Mouse (Mus musculus): ENCODE measurements at regions not wholly inside any gene's neighbourhood (a gene's known extent, or its start where the extent isn't known, plus 50 kb on each side); places are given as distances from the start of the nearest gene placed in this dataset.

DNA sequence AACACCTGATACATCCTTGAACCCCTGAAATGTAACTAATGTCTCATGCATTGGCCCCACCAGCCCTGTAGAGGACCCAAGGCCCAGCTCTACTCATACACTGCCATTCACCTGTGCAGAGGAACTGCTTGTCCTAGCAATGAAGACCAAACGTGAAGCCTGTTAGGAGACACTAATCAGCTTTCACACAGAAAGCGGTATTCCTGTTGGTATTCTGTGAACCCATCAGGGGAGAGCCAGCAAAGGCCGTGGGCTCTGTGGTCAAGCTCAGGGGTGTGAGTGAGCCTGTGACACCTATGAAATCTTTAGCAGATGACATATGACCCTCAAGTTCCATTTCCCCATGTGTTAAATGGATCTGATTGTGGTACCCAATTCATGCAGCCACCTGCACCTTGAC lies 73.3 kb upstream of the Irx6 start:
- TF ChIP-seq CTCF (IDR thresholded peaks at IDR 0.05), result no peak
- no peak for ATAC-seq

DNA sequence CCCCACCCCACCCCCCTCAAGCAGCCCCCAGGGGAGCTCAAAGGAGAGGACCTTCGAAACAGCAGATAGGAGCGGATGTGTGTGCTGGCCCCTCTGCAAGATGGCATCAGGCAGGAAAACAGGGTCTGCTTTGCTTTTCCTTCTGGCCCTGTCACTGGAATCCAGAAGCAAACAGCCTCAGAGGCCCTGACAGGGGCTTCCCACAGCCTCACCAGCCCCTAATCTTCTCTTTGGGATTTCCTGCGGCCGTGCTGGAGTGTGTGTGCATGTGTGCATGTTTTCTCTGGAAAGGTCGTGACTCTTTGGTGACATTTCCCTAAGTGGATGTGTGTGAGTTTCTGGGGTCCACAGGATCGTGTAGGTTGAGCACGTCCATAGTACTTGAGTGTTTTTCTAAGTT lies 71.1 kb upstream of the Irx6 start:
- ChIA-PET CTCF (no interaction called here), POLR2A (no interaction called here)
- DNase-seq (ENCODE audit: low read depth, low spot score) (no peak), ATAC-seq (no peak)
- no peak for TF ChIP-seq CTCF (IDR thresholded peaks at IDR 0.05)
- peaks cover 18% of the 10 kb centered on the region for H3K27me3 ChIP-seq
- in situ Hi-C loops (cut with MboI; ENCODE audit: low pct_unique_long_range_greater_than_20kb), result loop anchor here (25.0 kb wide), 2 partner anchors 816 to 1066 kb away; no protein-coding TSS in a partner anchor

More for the DNA sequence above, 73.3 kb upstream of the Irx6 start:
- in situ Hi-C loops (cut with MboI; ENCODE audit: low pct_unique_long_range_greater_than_20kb), result loop anchor here (25.0 kb wide), 2 partner anchors 813 to 1063 kb away; no protein-coding TSS in a partner anchor
- no peak for DNase-seq (ENCODE audit: low read depth, low spot score)
- CTCF ChIA-PET, result no interaction called here
- POLR2A ChIA-PET, result no interaction called here
- H3K27me3 ChIP-seq, result peaks cover 25% of the 10 kb centered on the region

DNA sequence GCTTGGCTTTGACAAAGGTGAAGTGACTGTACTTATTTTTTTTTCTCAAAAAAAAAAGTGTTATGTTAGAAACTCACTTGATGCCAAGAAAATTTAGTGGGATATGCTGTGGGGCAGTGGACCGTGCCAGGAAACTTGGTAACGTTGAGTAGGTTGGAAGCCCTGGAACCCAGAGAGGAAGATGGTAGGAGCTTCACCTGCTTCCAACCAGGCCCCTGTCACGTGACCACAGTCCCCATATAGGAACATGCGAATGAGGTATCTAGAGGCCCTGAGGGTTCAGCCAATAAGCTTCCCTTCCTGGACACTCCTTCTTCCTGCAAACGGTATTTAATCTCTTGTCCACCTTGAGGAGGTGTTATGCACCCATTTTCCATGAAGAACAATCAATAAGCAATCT lies 68.5 kb upstream of the Irx6 start:
- no peaks in the 10 kb centered on the region for H3K27me3 ChIP-seq
- ChIA-PET CTCF (no interaction called here), POLR2A (no interaction called here)
- TF ChIP-seq CTCF (IDR thresholded peaks at IDR 0.05), result no peak
- ATAC-seq, result no peak
- in situ Hi-C loops (cut with MboI; ENCODE audit: low pct_unique_long_range_greater_than_20kb), result loop anchor here (25.0 kb wide), 2 partner anchors 818 to 1068 kb away; no protein-coding TSS in a partner anchor
- DNase-seq (ENCODE audit: low read depth, low spot score), result no peak

DNA sequence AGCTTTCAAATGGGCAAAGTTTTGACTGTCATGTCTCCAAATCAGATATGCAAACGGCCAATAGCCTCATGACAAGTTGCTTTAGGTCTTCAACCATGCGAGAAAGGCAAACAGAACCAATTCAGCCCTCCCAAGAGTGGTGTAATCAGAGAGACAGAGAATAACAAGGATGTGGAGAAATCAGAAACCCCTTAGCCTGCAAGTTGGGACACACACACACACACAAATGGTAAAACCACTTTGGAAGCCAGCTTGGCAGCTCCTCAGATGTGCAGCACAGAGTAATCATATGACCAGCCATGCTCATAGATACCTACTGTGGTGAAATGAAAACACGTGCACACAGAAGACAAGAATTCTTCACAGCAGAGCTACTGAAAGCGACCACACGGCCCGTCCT lies 66.5 kb upstream of the Irx6 start:
- in situ Hi-C loops (cut with MboI; ENCODE audit: low pct_unique_long_range_greater_than_20kb), result loop anchor here (25.0 kb wide), 2 partner anchors 820 to 1070 kb away; no protein-coding TSS in a partner anchor
- no peaks in the 10 kb centered on the region for H3K27me3 ChIP-seq
- ChIA-PET CTCF (interaction anchor here (0.9 to 1.0 kb wide), 2 partner anchors 9 to 27 kb away, joined by 3 read pairs; no protein-coding TSS in a partner anchor), POLR2A (no interaction called here)
- ATAC-seq, result no peak
- no peak for TF ChIP-seq CTCF (IDR thresholded peaks at IDR 0.05)
- DNase-seq (ENCODE audit: low read depth, low spot score), result no peak

DNA sequence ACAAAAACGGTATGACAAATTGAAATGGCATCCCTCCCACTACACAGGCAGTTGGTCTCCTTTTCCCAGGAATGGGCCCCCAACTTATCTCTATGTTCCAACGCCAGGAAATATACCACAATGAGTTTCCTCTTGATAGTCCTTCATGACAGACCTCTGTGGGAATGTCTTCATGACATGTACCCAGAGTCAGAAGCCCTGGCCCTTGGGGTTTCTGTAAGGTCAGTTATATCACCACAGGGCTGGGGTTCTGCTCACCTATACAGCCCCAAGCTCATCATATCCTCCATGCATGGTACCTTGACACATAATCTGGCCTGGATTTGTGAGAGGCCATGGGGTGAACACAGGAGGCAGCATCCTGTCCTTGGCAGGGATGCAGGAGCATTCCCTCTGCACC lies 64.2 kb upstream of the Irx6 start:
- no peaks in the 10 kb centered on the region for H3K27me3 ChIP-seq
- in situ Hi-C loops (cut with MboI; ENCODE audit: low pct_unique_long_range_greater_than_20kb), result loop anchor here (5.0 to 25.0 kb wide), 4 partner anchors 253 to 1235 kb away; partner anchors contain the start of gene Irx5
- ATAC-seq (no peak), DNase-seq (ENCODE audit: low read depth, low spot score) (no peak)
- no peak for TF ChIP-seq CTCF (IDR thresholded peaks at IDR 0.05)
- POLR2A ChIA-PET, result no interaction called here
- CTCF ChIA-PET, result no interaction called here

DNA sequence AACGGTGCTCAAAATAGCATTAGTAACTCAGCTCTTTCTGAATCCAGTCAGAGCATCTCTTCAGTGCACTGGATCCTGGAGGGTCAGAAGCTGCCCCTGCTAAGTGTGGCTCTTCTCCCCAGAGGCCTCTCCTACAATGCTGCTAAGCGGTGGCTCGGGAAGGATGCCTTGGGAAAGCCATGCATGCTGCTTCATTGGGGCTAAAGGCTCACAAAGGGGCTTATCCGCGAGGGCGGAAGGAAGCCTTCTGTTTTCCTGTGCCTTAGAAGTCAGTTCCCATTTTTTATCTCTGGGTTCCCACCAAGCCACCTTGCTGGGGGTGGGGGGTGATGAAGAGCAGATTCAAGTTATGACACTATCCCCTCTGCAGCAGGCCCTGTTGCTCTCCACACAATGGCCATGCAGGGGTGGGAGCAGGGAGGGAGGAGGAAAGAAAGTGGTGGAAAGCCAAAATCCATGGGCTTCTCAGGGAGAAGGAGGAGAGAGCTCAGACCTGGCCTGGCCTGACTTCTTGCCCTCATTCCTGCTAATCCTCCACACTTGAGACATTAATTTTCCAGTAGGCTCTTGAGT lies 63.5 kb upstream of the Irx6 start:
- no peak for TF ChIP-seq CTCF (IDR thresholded peaks at IDR 0.05)
- ATAC-seq (no peak), DNase-seq (ENCODE audit: low read depth, low spot score) (no peak)
- CTCF ChIA-PET, result no interaction called here
- in situ Hi-C loops (cut with MboI; ENCODE audit: low pct_unique_long_range_greater_than_20kb), result loop anchor here (5.0 to 25.0 kb wide), 4 partner anchors 253 to 1236 kb away; partner anchors contain the start of gene Irx5
- POLR2A ChIA-PET, result no interaction called here
- no peaks in the 10 kb centered on the region for H3K27me3 ChIP-seq

DNA sequence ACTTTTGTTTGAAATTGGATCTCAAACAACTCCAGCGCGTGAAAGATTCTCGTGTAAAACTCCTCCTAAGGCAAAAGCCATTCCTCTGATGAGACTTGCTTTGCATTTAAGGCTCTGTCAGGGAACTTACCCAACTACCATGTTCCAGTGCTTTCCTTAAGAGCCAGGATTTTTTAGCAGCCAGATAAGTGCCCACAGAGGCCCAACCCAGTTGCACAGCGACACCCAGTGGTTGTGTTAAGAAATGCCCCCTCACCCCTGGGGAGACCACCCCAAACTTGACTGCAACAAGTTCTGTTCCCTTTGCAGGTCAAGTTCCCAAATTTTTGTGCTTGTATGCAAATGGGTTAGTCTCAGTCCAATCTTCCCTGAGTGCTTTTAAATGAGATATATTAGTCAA lies 60.6 kb upstream of the Irx6 start:
- H3K27me3 ChIP-seq, result peaks cover 6% of the 10 kb centered on the region
- CTCF ChIA-PET, result interaction anchor here (1.0 kb wide), 1 partner anchor 103 kb away, joined by 4 read pairs; no protein-coding TSS in a partner anchor
- in situ Hi-C loops (cut with MboI; ENCODE audit: low pct_unique_long_range_greater_than_20kb), result loop anchor here (5.0 to 25.0 kb wide), 4 partner anchors 256 to 1239 kb away; partner anchors contain the start of gene Irx5
- DNase-seq (ENCODE audit: low read depth, low spot score), result no peak
- peak; percentile 92 for TF ChIP-seq CTCF (IDR thresholded peaks at IDR 0.05)
- ATAC-seq, result no peak
- POLR2A ChIA-PET, result no interaction called here

DNA sequence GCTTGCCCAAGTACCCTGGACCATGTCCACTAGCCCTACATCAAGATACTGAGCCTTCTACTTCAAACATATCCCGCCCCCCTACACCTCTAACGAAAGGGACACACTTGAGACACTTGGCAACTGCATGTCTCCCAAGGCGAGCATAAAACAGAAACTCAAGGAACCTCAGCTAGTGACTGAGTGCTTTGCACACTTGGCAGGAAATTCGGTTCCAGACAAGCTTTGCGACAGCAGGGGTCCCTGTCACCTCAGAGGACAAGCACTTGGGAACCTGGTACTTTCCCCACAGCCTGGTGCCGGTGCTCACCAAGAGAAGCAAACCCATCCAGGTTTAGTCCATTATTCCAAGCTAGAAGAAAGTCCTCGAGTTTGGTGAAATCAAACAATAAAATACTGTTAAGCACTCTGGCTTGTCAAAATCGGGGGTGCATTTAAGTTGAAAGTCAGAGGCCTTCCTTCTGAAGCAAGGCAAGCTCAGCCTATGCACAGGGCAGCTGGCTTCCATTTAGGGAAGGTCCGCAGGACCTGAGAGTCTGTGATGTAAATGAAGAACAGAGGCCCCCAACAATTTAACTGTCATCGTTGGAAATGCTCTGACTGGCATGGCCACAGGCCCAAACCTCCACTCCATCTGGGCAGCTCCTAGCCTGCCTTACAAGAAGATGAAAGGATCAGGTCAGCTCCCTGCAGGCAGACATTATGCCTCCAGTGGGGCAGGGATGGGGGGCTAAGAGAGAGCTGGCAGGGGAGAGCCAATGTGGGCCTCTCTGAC lies 57.6 kb upstream of the Irx6 start:
- ATAC-seq, result no peak
- DNase-seq (ENCODE audit: low read depth, low spot score), result no peak
- peaks cover 6% of the 10 kb centered on the region for H3K27me3 ChIP-seq
- POLR2A ChIA-PET, result no interaction called here
- in situ Hi-C loops (cut with MboI; ENCODE audit: low pct_unique_long_range_greater_than_20kb), result loop anchor here (10.0 to 25.0 kb wide), 3 partner anchors 829 to 1242 kb away; no protein-coding TSS in a partner anchor
- CTCF ChIA-PET, result interaction anchor here (0.7 kb wide), 1 partner anchor 8 kb away, joined by 3 read pairs; no protein-coding TSS in a partner anchor
- TF ChIP-seq CTCF (IDR thresholded peaks at IDR 0.05), result no peak

DNA sequence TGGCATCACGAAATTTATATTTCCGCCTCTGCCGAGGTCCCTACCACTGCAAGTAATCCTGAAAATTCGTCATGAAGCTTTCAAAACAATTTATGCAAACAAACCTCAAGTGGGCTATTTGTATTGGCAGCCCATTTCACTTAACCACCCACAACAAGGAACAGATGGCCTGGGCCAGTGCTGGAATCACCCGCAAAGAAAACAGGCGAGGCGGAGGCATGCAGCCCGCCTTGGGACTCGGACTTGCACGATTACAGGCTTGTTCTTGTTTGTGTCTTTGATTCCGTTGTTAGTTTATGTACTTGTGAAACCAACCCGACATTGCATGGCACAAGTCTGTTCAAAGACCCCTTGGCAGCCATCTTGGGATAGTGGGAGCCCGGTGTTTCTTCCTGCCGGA lies 55.8 kb upstream of the Irx6 start:
- no peak for TF ChIP-seq CTCF (IDR thresholded peaks at IDR 0.05)
- H3K27me3 ChIP-seq, result peaks cover 6% of the 10 kb centered on the region
- DNase-seq (ENCODE audit: low read depth, low spot score) (no peak), ATAC-seq (no peak)
- ChIA-PET CTCF (no interaction called here), POLR2A (no interaction called here)
- in situ Hi-C loops (cut with MboI; ENCODE audit: low pct_unique_long_range_greater_than_20kb), result loop anchor here (10.0 to 25.0 kb wide), 3 partner anchors 831 to 1243 kb away; no protein-coding TSS in a partner anchor
